In the genomic region with DNA sequence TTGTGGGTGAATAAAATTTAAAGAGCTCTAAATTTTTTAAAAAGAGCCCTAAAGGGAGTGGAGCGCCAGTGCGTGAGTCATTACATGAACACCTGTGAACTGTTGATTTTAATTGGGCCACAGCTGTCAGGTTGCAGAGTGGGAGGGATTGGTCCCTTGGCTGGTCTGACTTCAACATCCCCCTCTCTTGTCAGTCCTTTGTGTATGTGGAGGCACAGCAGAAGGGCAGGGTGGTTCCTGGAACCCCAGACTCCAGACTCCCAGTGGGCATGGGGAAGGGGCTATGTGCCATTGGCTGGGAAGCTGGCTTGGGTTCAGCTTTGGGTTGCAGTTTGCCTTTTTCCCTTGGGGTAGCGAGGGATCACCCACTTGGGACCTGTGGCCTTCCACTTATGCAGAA, we compare ENCODE assay signal across 24 mouse cellular contexts.
DNase-seq lines count a peak whose midpoint lies in the region; ATAC-seq and TF ChIP-seq lines count a peak whose summit lies in the region.
"Had no signal": no experiment of that assay in that cellular context is flagged by ENCODE, and none has a peak within 500 bp of the region (broad histone marks: within the 10 kb centered on the region; RNA-seq: fewer than 3 reads in every experiment).

No protein-coding gene starts in this region.

- no peaks in the 10 kb centered on the region for H3K79me2 ChIP-seq in CH12.LX (replicated peaks; ENCODE audit: control insufficient read depth, extremely low read depth, insufficient read depth, poor library complexity, severe bottlenecking)

- 54% methylated on average over 3 of the region's 3 CpGs for WGBS in limb, embryonic 13.5 days
- WGBS in limb, embryonic 10.5 days: 84% methylated on average over 3 of the region's 3 CpGs

- no peak overlapping the region for H3K9ac ChIP-seq in limb, embryonic 13.5 days
- no peak overlapping the region for H3K9ac ChIP-seq in CH12.LX (ENCODE audit: insufficient read depth, low read depth)
- H3K9ac ChIP-seq: embryonic facial prominence, embryonic 13.5 days; forebrain, embryonic 12.5 days; forebrain, embryonic 15.5 days; hindbrain, embryonic 12.5 days; hindbrain, embryonic 15.5 days had no signal

- in situ Hi-C loops in CH12.LX (cut with MboI; ENCODE audit: low pct_ligation_motif_present, low pct_unique_long_range_greater_than_20kb, low sequenced_read_pairs): no loop called here

- dilution Hi-C loops in CH12.LX (cut with MboI; ENCODE audit: extremely low pct_ligation_motif_present, extremely low pct_unique_long_range_greater_than_20kb, low sequenced_read_pairs): no loop called here

- peaks cover 12% of the 10 kb centered on the region for H3K4me1 ChIP-seq in limb, embryonic 13.5 days
- peaks cover 9% of the 10 kb centered on the region; the same call in 1 of the 2 replicates for H3K4me1 ChIP-seq in limb, embryonic 10.5 days
- H3K4me1 ChIP-seq in CH12.LX (ENCODE audit: control insufficient read depth in 1 of 2, insufficient read depth in 2 of 2): peaks cover 17 to 42% of the 10 kb centered on the region in 2 experiments
- H3K4me1 ChIP-seq: embryonic facial prominence, embryonic 13.5 days; hindbrain, embryonic 15.5 days had no signal

- TF ChIP-seq CTCF in CH12.LX (conservative IDR thresholded peaks at IDR 0.05 in 1 of 2, IDR thresholded peaks at IDR 0.05 in 1 of 2; ENCODE audit: low read depth in 2 of 2, low read length in 2 of 2): no peak

- H3K9me3 ChIP-seq in limb, embryonic 13.5 days: no peaks in the 10 kb centered on the region
- H3K9me3 ChIP-seq in limb, embryonic 10.5 days (replicated peaks): no peaks in the 10 kb centered on the region
- H3K9me3 ChIP-seq in CH12.LX (replicated peaks; ENCODE audit: low read length): no peaks in the 10 kb centered on the region
- H3K9me3 ChIP-seq: embryonic facial prominence, embryonic 13.5 days; forebrain, embryonic 12.5 days; forebrain, embryonic 15.5 days; G1E; hindbrain, embryonic 12.5 days; hindbrain, embryonic 15.5 days had no signal

- no peak for DNase-seq in limb, embryonic 10.5 days (ENCODE audit: low spot score)
- peak; percentile 13 for DNase-seq in A20 (ENCODE audit: low read depth, low spot score)
- peak; percentile 30 for DNase-seq in CH12.LX (ENCODE audit: extremely low read depth)
- peak; percentile 18 for DNase-seq in forelimb bud, embryonic 11.5 days (ENCODE audit: low read depth, low spot score)
- no peak for DNase-seq in adrenal gland, postnatal 14 days
- DNase-seq in kidney, adult 8-10 months: no peak
- DNase-seq: adrenal gland, postnatal 10 days; cerebellum, adult 2 months; cerebellum, adult 9-11 months; cerebellum, postnatal 25 days; gastrocnemius, postnatal 10 days; gastrocnemius, postnatal 36 days; heart, adult 11 months had no signal

- no peak for TF ChIP-seq EP300 in CH12.LX (IDR thresholded peaks at IDR 0.05; ENCODE audit: low read length)

- no peak overlapping the region for H3K4me2 ChIP-seq in limb, embryonic 13.5 days (replicated peaks)
- H3K4me2 ChIP-seq in CH12.LX (ENCODE audit: insufficient read depth, low read depth, poor library complexity, severe bottlenecking): no peak overlapping the region
- H3K4me2 ChIP-seq: embryonic facial prominence, embryonic 13.5 days; forebrain, embryonic 12.5 days; forebrain, embryonic 15.5 days; heart, embryonic 11.5 days; hindbrain, embryonic 12.5 days; hindbrain, embryonic 15.5 days had no signal

- TF ChIP-seq RAD21 in CH12.LX (IDR thresholded peaks at IDR 0.05; ENCODE audit: low read depth, low read length): no peak

- no peaks in the 10 kb centered on the region for H3K36me3 ChIP-seq in limb, embryonic 13.5 days
- H3K36me3 ChIP-seq in limb, embryonic 10.5 days: no peaks in the 10 kb centered on the region
- H3K36me3 ChIP-seq in CH12.LX (replicated peaks in 1 of 2; ENCODE audit: control insufficient read depth in 1 of 2, insufficient read depth in 1 of 2, low read length in 1 of 2): no peaks in the 10 kb centered on the region
- H3K36me3 ChIP-seq: embryonic facial prominence, embryonic 13.5 days; forebrain, embryonic 12.5 days; forebrain, embryonic 15.5 days; G1E; hindbrain, embryonic 12.5 days; hindbrain, embryonic 15.5 days had no signal

- no peak overlapping the region for H3K4me3 ChIP-seq in limb, embryonic 13.5 days
- no peak overlapping the region for H3K4me3 ChIP-seq in limb, embryonic 10.5 days
- no peak overlapping the region for H3K4me3 ChIP-seq in CH12.LX (replicated peaks in 1 of 3; ENCODE audit: low read depth in 2 of 3, low read length in 2 of 3, poor library complexity in 1 of 3)
- H3K4me3 ChIP-seq: embryonic facial prominence, embryonic 13.5 days; erythroblast, embryonic 14.5 days; forebrain, embryonic 12.5 days; forebrain, embryonic 15.5 days; hindbrain, embryonic 12.5 days; hindbrain, embryonic 15.5 days had no signal

- peaks cover 30% of the 10 kb centered on the region for H3K27me3 ChIP-seq in limb, embryonic 13.5 days
- no peaks in the 10 kb centered on the region for H3K27me3 ChIP-seq in limb, embryonic 10.5 days (ENCODE audit: low read depth, poor library complexity, severe bottlenecking)
- H3K27me3 ChIP-seq in CH12.LX (replicated peaks): peaks cover 33% of the 10 kb centered on the region
- H3K27me3 ChIP-seq: forebrain, embryonic 15.5 days; hindbrain, embryonic 15.5 days; Patski had no signal

- TF ChIP-seq POLR2A in CH12.LX (IDR thresholded peaks at IDR 0.05; ENCODE audit: low read depth, low read length): no peak

- no peak overlapping the region for H3K27ac ChIP-seq in limb, embryonic 13.5 days
- no peak overlapping the region for H3K27ac ChIP-seq in limb, embryonic 10.5 days
- H3K27ac ChIP-seq in CH12.LX (ENCODE audit: insufficient read depth, low read depth): no peak overlapping the region
- H3K27ac ChIP-seq: embryonic facial prominence, embryonic 13.5 days; forebrain, embryonic 12.5 days; forebrain, embryonic 15.5 days; hindbrain, embryonic 12.5 days; hindbrain, embryonic 15.5 days had no signal

- peak; percentile 45; the same call in 1 of the 2 replicates for ATAC-seq in limb, embryonic 13.5 days (ENCODE audit: low FRiP score, low read depth)
- ATAC-seq: forebrain, embryonic 15.5 days; intestine, postnatal 0 days; Patski had no signal

TF ChIP-seq in CH12.LX, 34 proteins besides CTCF, POLR2A, EP300 and RAD21:
- TF ChIP-seq ETS1 (conservative IDR thresholded peaks at IDR 0.05; ENCODE audit: low read depth, low read length) (peak; percentile 21; the same call in 1 of the 2 replicates), ZKSCAN1 (IDR thresholded peaks at IDR 0.05; ENCODE audit: borderline replicate concordance, low read depth, low read length) (no peak), BHLHE40 (IDR thresholded peaks at IDR 0.05; ENCODE audit: low read depth, low read length) (no peak), NELFE (IDR thresholded peaks at IDR 0.05; ENCODE audit: low read depth, low read length) (no peak), MAFK (IDR thresholded peaks at IDR 0.05; ENCODE audit: insufficient replicate concordance, low read length) (no peak)

Comparison
In these comparisons a context has a peak if more than half of its experiments do, and no peak if none do; other contexts are left out.
1. DNase-seq: peak in A20 (single experiment), CH12.LX (single experiment) and forelimb bud, embryonic 11.5 days (single experiment); none in limb, embryonic 10.5 days (single experiment), adrenal gland, postnatal 14 days (single experiment) and kidney, adult 8-10 months (0 of 2).